Mouse (Mus musculus) megakaryocyte, embryonic 14.5 days (primary cell): ENCODE measurements around the gene 2310033P09Rik.

Experiments used
- FLI1 ChIP-seq: IDR thresholded peaks from 2 replicates; pipeline ENCODE4 v1.6.1; 2012; ENCODE audit warnings: low read length, inconsistent platforms, mixed read lengths
- GATA1 ChIP-seq: IDR thresholded peaks from 3 replicates; pipeline ENCODE4 v1.6.1; 2012; ENCODE audit warnings: mixed read lengths, low read length, inconsistent platforms, borderline replicate concordance

DNA sequence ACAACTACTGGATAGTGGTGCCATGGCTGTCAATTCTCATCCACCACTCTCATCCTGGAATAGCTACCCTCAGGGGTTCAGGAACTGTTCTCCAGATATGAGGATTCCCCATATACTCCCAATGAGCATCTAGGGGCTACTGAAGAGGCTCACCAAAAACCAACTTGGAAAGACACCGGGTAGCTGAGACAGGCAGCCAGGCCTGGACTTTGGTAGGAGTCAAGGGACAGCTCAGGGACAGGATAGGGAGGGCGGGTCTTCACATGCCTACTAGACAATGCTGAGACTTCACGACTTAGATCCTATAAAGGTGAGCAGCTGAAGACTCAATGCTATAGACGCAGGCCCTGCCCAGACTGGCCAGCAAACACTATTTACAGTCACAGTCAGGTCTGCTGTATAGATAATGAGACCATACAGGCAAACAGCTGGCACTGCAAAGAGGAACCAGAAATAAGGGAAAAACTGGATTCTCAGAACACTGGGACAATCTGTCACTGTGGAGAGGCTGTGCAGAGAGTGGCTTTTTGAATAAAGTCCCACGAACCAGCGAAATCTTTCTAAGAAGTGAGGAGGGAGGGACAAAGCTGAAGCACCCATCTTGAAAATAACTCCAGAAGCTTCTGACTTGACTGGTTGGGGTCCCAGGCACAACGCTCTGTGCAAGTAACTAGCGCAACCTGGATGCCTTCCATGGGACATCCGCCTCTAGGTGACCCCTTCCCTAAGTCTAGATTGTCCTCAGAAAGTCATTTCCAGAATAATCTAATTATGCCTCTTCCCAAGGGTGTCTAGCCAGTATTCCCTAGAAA, 45.5 kb upstream of the 2310033P09Rik start:
- TF ChIP-seq GATA1: no peak
- TF ChIP-seq FLI1: no peak
